Mouse (Mus musculus): ENCODE measurements around the gene Sccpdh. TPM values are rescaled to one million over a fixed set of nuclear protein-coding genes. Genes with fewer than 3 reads are reported as not detected.
A peak's percentile ranks its signal among the peaks of the same experiment; 100 is the strongest.

Sccpdh gene
- polyA plus RNA-seq, 1 experiment from 2014 or later, result 113 TPM

- H3K9ac ChIP-seq (ENCODE audit: low read depth, low read length), result no peak overlapping the region
- H3K4me1 ChIP-seq (replicated peaks; ENCODE audit: control insufficient read depth, insufficient read depth, low read length), result no peaks in the 10 kb centered on the region
- H3K27ac ChIP-seq (ENCODE audit: low read depth, low read length), result no peak overlapping the region
- H3K4me2 ChIP-seq (replicated peaks; ENCODE audit: low read depth), result no peak overlapping the region
- H3K4me3 ChIP-seq (ENCODE audit: low read depth, low read length), result no peak overlapping the region
- no peak for ATAC-seq
- peak; percentile 89 for TF ChIP-seq CTCF (IDR thresholded peaks at IDR 0.05; ENCODE audit: low read depth)
- H3K9me3 ChIP-seq (ENCODE audit: control insufficient read depth), result no peaks in the 10 kb centered on the region
- WGBS, result 37% methylated on average over 15 of the region's 15 CpGs
- no peaks in the 10 kb centered on the region for H3K27me3 ChIP-seq (replicated peaks; ENCODE audit: control insufficient read depth, insufficient read depth, low read length)
- no peaks in the 10 kb centered on the region for H3K36me3 ChIP-seq (ENCODE audit: control insufficient read depth, insufficient read depth)
These were observed 66.8 kb downstream of the Sccpdh start for GRCm38 (mm10) chr1:179734500-179735474.

DNA sequence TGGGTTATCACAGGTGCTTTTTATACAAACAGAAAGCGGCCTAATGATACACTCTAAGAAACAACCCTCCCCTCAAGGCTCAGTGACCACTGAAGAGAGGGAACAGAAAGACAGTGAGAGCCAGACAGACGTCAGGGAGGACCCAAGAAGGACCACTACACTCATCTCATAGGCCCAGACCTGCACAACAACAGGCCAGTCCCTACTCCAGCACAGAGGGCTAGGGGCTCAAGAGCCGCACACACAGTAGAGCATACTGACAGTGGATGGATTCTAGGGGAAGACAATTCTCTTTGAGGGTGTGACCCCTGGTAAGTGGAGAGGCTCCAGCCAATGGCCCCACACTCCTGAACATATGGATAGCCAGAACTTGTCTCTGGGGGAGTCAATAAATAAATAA is 68.5 kb downstream of the Sccpdh start:
- no peaks in the 10 kb centered on the region for H3K4me1 ChIP-seq (replicated peaks; ENCODE audit: control insufficient read depth, insufficient read depth, low read length)
- H3K9me3 ChIP-seq (ENCODE audit: control insufficient read depth), result no peaks in the 10 kb centered on the region
- no peak overlapping the region for H3K4me3 ChIP-seq (ENCODE audit: low read depth, low read length)
- H3K9ac ChIP-seq (ENCODE audit: low read depth, low read length), result no peak overlapping the region
- H3K27ac ChIP-seq (ENCODE audit: low read depth, low read length), result no peak overlapping the region
- no peak overlapping the region for H3K4me2 ChIP-seq (replicated peaks; ENCODE audit: low read depth)
- 88% methylated on average over 3 of the region's 3 CpGs for WGBS
- no peaks in the 10 kb centered on the region for H3K27me3 ChIP-seq (replicated peaks; ENCODE audit: control insufficient read depth, insufficient read depth, low read length)
- no peaks in the 10 kb centered on the region for H3K36me3 ChIP-seq (ENCODE audit: control insufficient read depth, insufficient read depth)
- no peak for ATAC-seq
- no peak for TF ChIP-seq CTCF (IDR thresholded peaks at IDR 0.05; ENCODE audit: low read depth)

Other genes starting within 250 kb of the Sccpdh start
- gene Smyd3, start 150.2 kb upstream of the Sccpdh start, polyA plus RNA-seq (2015; fragmentation: Nextera tagmentation; extraction: Ambion mirVana), result 11.3 and 12.2 TPM in 2 replicates
- gene Tfb2m, start 121.9 kb upstream of the Sccpdh start, polyA plus RNA-seq (2015; fragmentation: Nextera tagmentation; extraction: Ambion mirVana), result 19.1 and 21.8 TPM in 2 replicates
- 8.4 and 9.4 TPM in 2 replicates for gene Cnst, start 121.8 kb upstream of the Sccpdh start, polyA plus RNA-seq (2015; fragmentation: Nextera tagmentation; extraction: Ambion mirVana)
- gene Kif28, start 77.1 kb downstream of the Sccpdh start, polyA plus RNA-seq (2015; fragmentation: Nextera tagmentation; extraction: Ambion mirVana), result not detected in 2 replicates
- not detected in 2 replicates for gene Gm10518, start 135.2 kb downstream of the Sccpdh start, polyA plus RNA-seq (2015; fragmentation: Nextera tagmentation; extraction: Ambion mirVana)
- gene Ahctf1, start 135.5 kb downstream of the Sccpdh start, polyA plus RNA-seq (2015; fragmentation: Nextera tagmentation; extraction: Ambion mirVana), result 8.8 and 9.4 TPM in 2 replicates